Mouse (Mus musculus) heart, adult 2 months (tissue): Measurements from ENCODE around the gene Gphb5.

Experiments used
- CTCF ChIP-seq: fragments of 200-600 bp; IDR thresholded peaks from 2 replicates; pipeline ENCODE4 v1.8.1; 2022; ENCODE audit warnings: antibody characterized with exemption, mild to moderate bottlenecking, moderate library complexity
- POLR2A ChIP-seq: fragments of 200-500 bp; IDR thresholded peaks from 2 replicates; pipeline ENCODE4 v1.6.1; 2011; ENCODE audit warnings: mild to moderate bottlenecking, low read depth, low read length, control low read depth; ENCODE audit not compliant: insufficient read depth

DNA sequence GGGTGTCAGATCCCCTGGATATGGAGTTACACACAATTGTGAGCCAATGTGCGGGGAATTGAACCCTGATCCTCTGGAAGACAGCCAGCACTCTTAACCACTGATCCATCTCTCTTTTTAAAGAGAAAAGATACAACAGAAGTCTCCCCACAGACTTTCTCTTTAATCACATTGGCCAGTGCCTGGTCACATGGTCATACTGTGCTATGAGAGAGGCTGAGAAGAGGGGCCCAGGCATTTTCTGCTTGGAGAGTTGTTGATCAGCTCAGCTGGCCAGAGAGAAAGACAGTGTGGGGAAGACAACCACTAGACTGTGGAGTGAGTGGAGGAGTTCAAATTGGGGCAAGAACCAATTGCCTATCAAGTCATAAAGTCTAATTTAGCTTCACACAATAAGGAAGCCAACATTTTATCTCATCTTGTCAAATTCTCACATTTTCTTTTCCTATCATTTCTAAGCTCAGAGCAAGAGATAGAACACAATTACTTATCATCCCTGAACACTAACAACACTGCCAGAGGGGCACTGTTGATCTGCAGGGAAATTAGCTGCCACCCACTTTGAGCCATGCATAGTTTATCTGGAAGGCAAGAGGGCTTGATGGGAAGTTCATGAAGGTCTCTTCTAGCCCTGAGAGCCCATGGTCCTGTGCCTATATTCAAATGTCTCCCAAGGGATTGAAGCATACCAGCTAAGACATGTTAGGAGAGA is 13.3 kb upstream of the Gphb5 start:
- TF ChIP-seq CTCF (no peak), POLR2A (no peak)
